Mouse (Mus musculus): ENCODE results near the gene Hmgb3.

Gene Hmgb3

GRCm38 (mm10) chrX:71601052-71601611 lies 45.4 kb downstream of the Hmgb3 start:
- DNase-seq = peak; percentile 56

Data from lung, postnatal 36 days (tissue).